Mouse (Mus musculus) midbrain, embryonic 14.5 days (tissue): Measurements from ENCODE around the gene Zfp865. TPM values are rescaled to one million over a fixed set of nuclear protein-coding genes. Genes with fewer than 3 reads are reported as not detected.

ENCODE experiments used
- ATAC-seq: fragments of 200-750 bp; cut with Nextera tagmentation; 2 replicates; pipeline ENCODE4 v1.8.0; 2017; ENCODE audit warnings: moderate number of reproducible peaks, moderate library complexity; ENCODE audit not compliant: low FRiP score, low TSS enrichment
- DNase-seq: peaks from one replicate; pipeline ENCODE4 v3.0.0-alpha.2; 2015
- H3K27ac ChIP-seq: fragments of 300-500 bp; sonication (generic); replicated peaks from 2 replicates; pipeline ENCODE4 v1.5.1; 2014; ENCODE audit warnings: mild to moderate bottlenecking, low read depth, low read length, moderate library complexity
- H3K27me3 ChIP-seq: fragments of 300-500 bp; sonication (generic); 2 replicates; pipeline ENCODE4 v1.6.1; 2014; ENCODE audit warnings: low read length, control low read depth, mixed read lengths; ENCODE audit not compliant: control insufficient read depth, insufficient read depth
- H3K36me3 ChIP-seq: fragments of 300-500 bp; sonication (generic); 2 replicates; pipeline ENCODE4 v1.6.1; 2014; ENCODE audit warnings: low read length, control low read depth; ENCODE audit not compliant: control insufficient read depth, insufficient read depth
- H3K4me1 ChIP-seq: fragments of 300-500 bp; sonication (generic); 2 replicates; pipeline ENCODE4 v1.6.1; 2014; ENCODE audit warnings: mild to moderate bottlenecking, antibody characterized with exemption, low read length, control low read depth; ENCODE audit not compliant: control insufficient read depth, insufficient read depth
- H3K4me2 ChIP-seq: fragments of 300-500 bp; sonication (generic); 2 replicates; pipeline ENCODE4 v1.6.1; 2014; ENCODE audit warnings: mild to moderate bottlenecking, low read length, moderate library complexity
- H3K4me3 ChIP-seq: fragments of 300-500 bp; sonication (generic); replicated peaks from 2 replicates; pipeline ENCODE4 v1.5.1; 2014; ENCODE audit warnings: low read depth, low read length
- H3K9ac ChIP-seq: fragments of 300-500 bp; sonication (generic); replicated peaks from 2 replicates; pipeline ENCODE4 v1.6.1; 2014; ENCODE audit warnings: mild to moderate bottlenecking, low read length, moderate library complexity
- H3K9me3 ChIP-seq: fragments of 300-500 bp; sonication (generic); 2 replicates; pipeline ENCODE4 v1.6.1; 2016; ENCODE audit warnings: low read length, control low read depth, mixed read lengths; ENCODE audit not compliant: control insufficient read depth
- WGBS: fragments of 180-500 bp; shearing (Covaris S2); extraction: QIAGEN DNeasy Blood & Tissue Kit; methylation state at CpG from one replicate; pipeline ENCODE4 v1.1.7; 2014; 5-methylcytosine and 5-hydroxymethylcytosine counted together
- polyA plus RNA-seq: library from polyadenylated mRNA; unstranded; fragments of >200 nt; fragmentation: Nextera tagmentation; extraction: Ambion mirVana; gene quantifications from 2 replicates; pipeline ENCODE4 v1.2.1, GENCODE M21; 2014

Gene Zfp865
- polyA plus RNA-seq, 1 experiment from 2014 or later = 6.8 TPM

GRCm38 (mm10) chr7:5037026-5037425, 16.9 kb downstream of the Zfp865 start:
- peak overlapping the region; percentile 57; the same call in 1 of the 2 replicates for H3K4me2 ChIP-seq
- H3K27me3 ChIP-seq = no peaks in the 10 kb centered on the region
- H3K9ac ChIP-seq = no peak overlapping the region
- DNase-seq (no peak), ATAC-seq (no peak)
- WGBS = 96% methylated on average over 7 of the region's 7 CpGs
- no peak overlapping the region for H3K4me3 ChIP-seq
- H3K4me1 ChIP-seq = 0 out of 2 replicates have a peak, but pooled peaks cover 10% of the 10 kb centered on the region
- peaks cover 43% of the 10 kb centered on the region for H3K36me3 ChIP-seq
- H3K27ac ChIP-seq = no peak overlapping the region
- no peaks in the 10 kb centered on the region; the same call in 1 of the 2 replicates for H3K9me3 ChIP-seq

- Histone ChIP-seq H3K27ac (peak overlapping the region; percentile 97), H3K9me3 (no peaks in the 10 kb centered on the region), H3K4me1 (0 out of 2 replicates have a peak, but pooled peaks cover 10% of the 10 kb centered on the region), H3K4me3 (peak overlapping the region; percentile 64), H3K9ac (peak overlapping the region; percentile 75), H3K4me2 (peak overlapping the region; percentile 57), H3K27me3 (no peaks in the 10 kb centered on the region), H3K36me3 (peaks cover 38% of the 10 kb centered on the region)
- WGBS = 87% methylated on average over 8 of the region's 8 CpGs
- no peak for DNase-seq
- ATAC-seq = no peak
These were observed 17.3 kb downstream of the Zfp865 start for GRCm38 (mm10) chr7:5037467-5037866.

GRCm38 (mm10) chr7:5038109-5038732, 18.0 kb downstream of the Zfp865 start, which contains the start of gene Zfp784:
Gene Zfp784, minus strand, starts transcription at chr7:5038446.
- under 1% methylated on average over 48 of the region's 48 CpGs for WGBS
- peak within 1 kb of the TSS; percentile 75 for H3K9ac ChIP-seq
- H3K27ac ChIP-seq = peak within 1 kb of the TSS; percentile 97
- H3K4me1 ChIP-seq = 0 out of 2 replicates have a peak, but pooled peaks cover 10% of the 10 kb centered on the region
- H3K36me3 ChIP-seq = peaks cover 31% of the 10 kb centered on the region
- peak; percentile 94 for ATAC-seq
- peak within 1 kb of the TSS; percentile 64 for H3K4me3 ChIP-seq
- H3K9me3 ChIP-seq = no peaks in the 10 kb centered on the region
- peak within 1 kb of the TSS; percentile 57 for H3K4me2 ChIP-seq
- H3K27me3 ChIP-seq = no peaks in the 10 kb centered on the region
- peak; percentile 96 for DNase-seq

- WGBS = 39% methylated on average over 5 of the region's 5 CpGs
- no peak for DNase-seq
- ATAC-seq = no peak
- Histone ChIP-seq H3K4me1 (0 out of 2 replicates have a peak, but pooled peaks cover 10% of the 10 kb centered on the region), H3K27ac (peak overlapping the region; percentile 97; the same call in 1 of the 2 replicates), H3K4me3 (peak overlapping the region; percentile 64), H3K27me3 (no peaks in the 10 kb centered on the region), H3K36me3 (peaks cover 24% of the 10 kb centered on the region), H3K4me2 (peak overlapping the region; percentile 57), H3K9me3 (no peaks in the 10 kb centered on the region), H3K9ac (peak overlapping the region; percentile 75)
These were observed 18.8 kb downstream of the Zfp865 start for GRCm38 (mm10) chr7:5038940-5039339.

GRCm38 (mm10) chr7:5044981-5045380, 24.8 kb downstream of the Zfp865 start:
- no peak for DNase-seq
- Histone ChIP-seq H3K4me2 (no peak overlapping the region), H3K9ac (no peak overlapping the region), H3K4me3 (no peak overlapping the region), H3K9me3 (no peaks in the 10 kb centered on the region), H3K4me1 (no peaks in the 10 kb centered on the region), H3K27ac (no peak overlapping the region), H3K27me3 (no peaks in the 10 kb centered on the region), H3K36me3 (no peaks in the 10 kb centered on the region)
- WGBS = 79% methylated on average over 2 of the region's 2 CpGs
- ATAC-seq = no peak

GRCm38 (mm10) chr7:5046112-5046511, 25.9 kb downstream of the Zfp865 start:
- no peaks in the 10 kb centered on the region for H3K27me3 ChIP-seq
- 74% methylated on average over 2 of the region's 2 CpGs for WGBS
- no peaks in the 10 kb centered on the region for H3K9me3 ChIP-seq

GRCm38 (mm10) chr7:5047313-5047712, 27.1 kb downstream of the Zfp865 start:
- Histone ChIP-seq H3K4me2 (no peak overlapping the region), H3K4me1 (peaks cover 11% of the 10 kb centered on the region), H3K36me3 (no peaks in the 10 kb centered on the region), H3K9ac (no peak overlapping the region), H3K27ac (no peak overlapping the region), H3K4me3 (no peak overlapping the region), H3K27me3 (no peaks in the 10 kb centered on the region), H3K9me3 (no peaks in the 10 kb centered on the region)
- DNase-seq (peak; percentile 71), ATAC-seq (no peak)
- 37% methylated on average over 2 of the region's 2 CpGs for WGBS

More at GRCm38 (mm10) chr7:5046112-5046511, 25.9 kb downstream of the Zfp865 start:
- ATAC-seq (no peak), DNase-seq (no peak)
- H3K9ac ChIP-seq = no peak overlapping the region
- H3K27ac ChIP-seq = no peak overlapping the region
- H3K4me1 ChIP-seq = peaks cover 8% of the 10 kb centered on the region; the same call in 1 of the 2 replicates
- H3K36me3 ChIP-seq = no peaks in the 10 kb centered on the region
- no peak overlapping the region for H3K4me3 ChIP-seq
- H3K4me2 ChIP-seq = no peak overlapping the region

GRCm38 (mm10) chr7:5051193-5052192, 31.3 kb downstream of the Zfp865 start, which contains the start of gene Zfp580:
Gene Zfp580, plus strand, starts transcription at chr7:5051538.
- H3K27me3 ChIP-seq = peaks cover 38% of the 10 kb centered on the region

More at GRCm38 (mm10) chr7:5051193-5052192, 31.3 kb downstream of the Zfp865 start, which contains the start of gene Zfp580:
- WGBS = under 1% methylated on average over 65 of the region's 65 CpGs
- DNase-seq = peak; percentile 89
- Histone ChIP-seq H3K4me1 (peaks cover 32% of the 10 kb centered on the region), H3K9ac (peak within 1 kb of the TSS; percentile 92), H3K9me3 (no peaks in the 10 kb centered on the region), H3K27ac (peak within 1 kb of the TSS; percentile 87), H3K4me3 (peak within 1 kb of the TSS; percentile 77), H3K4me2 (peak within 1 kb of the TSS; percentile 73), H3K36me3 (no peaks in the 10 kb centered on the region)
- peak; percentile 82 for ATAC-seq
